Mouse (Mus musculus): Measurements from ENCODE around the gene Mansc1. TPM values are rescaled to one million over a fixed set of nuclear protein-coding genes. Genes with fewer than 3 reads are reported as not detected.
A peak's percentile ranks its signal among the peaks of the same experiment; 100 is the strongest.

Mansc1 gene
- total RNA-seq, 2 experiments from 2014 or later: 0.98 to 1.1 TPM

DNA sequence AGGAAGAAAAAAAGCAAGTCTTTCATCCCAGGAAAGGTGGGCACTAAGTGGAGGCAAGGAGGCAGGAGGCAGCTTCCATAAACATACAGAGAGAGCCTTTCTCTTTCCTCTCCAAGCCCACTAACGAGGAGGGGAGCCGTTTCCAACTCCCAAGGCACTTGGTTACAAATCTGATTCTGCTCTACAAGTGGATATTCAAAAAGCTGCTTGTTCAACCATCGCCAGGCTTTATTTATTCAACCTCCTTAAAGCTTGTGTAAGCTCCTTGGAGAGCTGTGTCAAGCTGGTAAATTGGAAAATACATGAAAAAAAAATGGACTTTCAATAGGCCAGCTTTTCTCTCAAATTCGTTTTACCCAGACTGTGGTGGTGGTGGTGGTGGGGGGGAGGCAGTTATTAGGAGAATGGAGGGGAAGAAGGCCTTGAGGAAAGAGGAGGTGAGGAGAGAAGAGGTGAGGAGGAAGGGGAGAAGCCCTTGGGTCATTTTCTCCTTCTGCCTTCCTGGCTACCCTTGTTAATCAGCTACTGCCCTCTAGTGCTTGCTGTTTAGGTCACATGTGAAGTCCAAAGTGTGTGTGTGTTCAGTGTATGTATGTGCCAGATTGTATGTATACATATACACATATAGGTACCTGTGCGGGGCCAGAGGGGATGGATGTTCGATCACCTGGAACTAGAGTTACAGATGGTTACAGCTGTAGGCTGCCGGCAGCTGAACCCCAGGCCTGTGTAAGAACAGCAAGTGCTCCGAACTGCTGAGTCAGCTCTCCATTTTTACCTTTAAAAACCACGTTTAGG is 25.1 kb downstream of the Mansc1 start:
- peak; percentile 75 for TF ChIP-seq CTCF (IDR thresholded peaks at IDR 0.05)
- peak overlapping the region; percentile 13; the same call in 1 of the 2 replicates for H3K27ac ChIP-seq
- H3K4me3 ChIP-seq: no peak overlapping the region
- intact Hi-C loops (cut with DNase I): loop anchor here (2.0 to 5.0 kb wide), 2 partner anchors 140 to 182 kb away; no protein-coding TSS in a partner anchor
- DNase-seq: no peak

DNA sequence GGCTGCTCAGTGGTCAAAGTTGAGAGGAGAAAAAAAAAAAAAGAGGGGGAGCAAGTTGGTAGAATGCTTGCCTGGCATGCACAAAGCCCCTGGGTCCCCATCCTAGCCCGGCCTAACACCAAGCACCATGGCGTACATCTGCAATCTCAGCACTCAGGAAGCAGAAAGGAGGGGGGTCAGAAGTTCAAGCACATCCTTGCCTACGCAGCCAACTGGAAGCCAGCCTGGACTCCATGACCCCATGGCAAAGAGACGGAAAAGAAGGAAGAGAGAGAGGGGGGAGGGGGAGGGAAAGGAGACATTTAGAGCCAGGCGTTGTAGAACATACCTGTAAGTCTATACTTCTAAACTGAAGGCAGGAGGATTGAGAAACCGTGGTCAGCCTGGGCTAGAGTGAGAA is 25.7 kb downstream of the Mansc1 start:
- TF ChIP-seq CTCF (IDR thresholded peaks at IDR 0.05): no peak
- H3K27ac ChIP-seq: peak overlapping the region; percentile 13; the same call in 1 of the 2 replicates
- intact Hi-C loops (cut with DNase I): loop anchor here (2.0 to 5.0 kb wide), 2 partner anchors 139 to 182 kb away; no protein-coding TSS in a partner anchor

DNA sequence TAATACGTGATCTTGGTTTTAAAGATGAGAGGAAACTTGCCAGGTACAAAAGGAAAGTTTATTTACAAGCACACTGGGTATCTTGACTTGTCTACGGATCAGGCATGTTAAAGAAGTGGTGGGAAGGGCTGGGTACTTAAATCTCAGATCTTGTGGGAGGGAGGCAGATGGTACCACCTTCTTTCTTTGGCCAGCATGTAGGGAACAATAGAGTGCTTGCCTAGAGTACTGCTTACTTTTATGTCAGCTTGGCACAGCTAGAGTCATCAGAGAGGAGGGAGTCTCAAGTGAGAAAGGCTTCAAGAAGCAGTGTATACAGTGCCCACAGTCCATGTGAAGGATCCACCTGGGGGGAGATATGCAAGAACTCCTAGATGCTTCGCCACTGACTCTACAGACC is 27.1 kb downstream of the Mansc1 start:
- intact Hi-C loops (cut with DNase I): loop anchor here (5.0 kb wide), 1 partner anchor 138 kb away; no protein-coding TSS in a partner anchor
- DNase-seq: no peak
- no peak for TF ChIP-seq CTCF (IDR thresholded peaks at IDR 0.05)
- Histone ChIP-seq H3K4me3 (no peak overlapping the region), H3K27ac (no peak overlapping the region)

More for the DNA sequence above, 25.7 kb downstream of the Mansc1 start:
- H3K4me3 ChIP-seq: no peak overlapping the region
- no peak for DNase-seq

DNA sequence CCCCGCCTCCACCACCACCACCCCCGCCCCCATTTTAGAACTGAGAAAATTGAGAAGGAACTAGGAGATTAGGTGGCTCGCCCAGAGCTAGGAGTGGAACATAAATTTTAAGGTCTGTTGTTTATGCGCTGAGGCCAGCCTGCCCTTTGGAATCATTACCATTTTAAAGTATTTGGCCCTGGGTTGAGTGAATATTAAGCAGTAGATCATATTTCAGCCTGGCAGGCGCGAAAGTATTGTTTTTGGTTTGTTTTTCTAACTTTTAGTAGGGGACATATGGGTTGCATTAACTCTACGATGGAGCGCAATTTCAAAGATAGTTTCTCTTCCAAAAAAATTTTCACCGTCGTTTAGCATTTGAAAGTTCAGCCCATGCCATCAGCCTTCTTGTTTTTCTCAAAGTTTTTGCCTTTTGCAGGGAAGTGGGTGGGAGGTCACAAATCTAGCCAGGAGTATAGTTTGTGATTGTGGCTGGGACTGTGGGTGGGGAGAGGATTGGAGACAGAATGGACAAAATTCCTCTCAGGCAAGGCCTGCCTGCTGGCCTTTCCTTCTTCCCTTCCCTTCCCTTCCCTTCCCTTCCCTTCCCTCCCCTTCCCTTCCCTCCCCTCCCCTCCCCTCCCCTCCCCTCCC is 29.8 kb downstream of the Mansc1 start:
- no peak overlapping the region for H3K4me3 ChIP-seq
- intact Hi-C loops (cut with DNase I): no loop called here
- TF ChIP-seq CTCF (IDR thresholded peaks at IDR 0.05): no peak
- DNase-seq: no peak
- H3K27ac ChIP-seq: peak overlapping the region; percentile 76

GRCm38 (mm10) chr6:134601766-134602165 is 30.5 kb downstream of the Mansc1 start:
- DNase-seq: peak; percentile 36
- Histone ChIP-seq H3K27ac (peak overlapping the region; percentile 76), H3K4me3 (peak overlapping the region; percentile 13; the same call in 1 of the 2 replicates)
- TF ChIP-seq CTCF (IDR thresholded peaks at IDR 0.05): no peak
- intact Hi-C loops (cut with DNase I): no loop called here

GRCm38 (mm10) chr6:134601130-134601529 is 31.2 kb downstream of the Mansc1 start:
- no peak for TF ChIP-seq CTCF (IDR thresholded peaks at IDR 0.05)
- intact Hi-C loops (cut with DNase I): no loop called here

GRCm38 (mm10) chr6:134599239-134599638 is 33.0 kb downstream of the Mansc1 start:
- no peak overlapping the region for H3K27ac ChIP-seq
- no peak for TF ChIP-seq CTCF (IDR thresholded peaks at IDR 0.05)
- intact Hi-C loops (cut with DNase I): no loop called here
- no peak for DNase-seq
- no peak overlapping the region for H3K4me3 ChIP-seq

More at GRCm38 (mm10) chr6:134601130-134601529, 31.2 kb downstream of the Mansc1 start:
- H3K27ac ChIP-seq: peak overlapping the region; percentile 76
- no peak overlapping the region for H3K4me3 ChIP-seq
- DNase-seq: no peak

GRCm38 (mm10) chr6:134597651-134598229 is 34.5 kb downstream of the Mansc1 start:
- DNase-seq: no peak
- Histone ChIP-seq H3K4me3 (no peak overlapping the region), H3K27ac (no peak overlapping the region)
- intact Hi-C loops (cut with DNase I): no loop called here
- TF ChIP-seq CTCF (IDR thresholded peaks at IDR 0.05): no peak

- Histone ChIP-seq H3K4me3 (peak overlapping the region; percentile 53), H3K27ac (no peak overlapping the region)
- peak; percentile 39 for DNase-seq
- intact Hi-C loops (cut with DNase I): loop anchor here (2.0 kb wide), 1 partner anchor 20 kb away; no protein-coding TSS in a partner anchor
- no peak for TF ChIP-seq CTCF (IDR thresholded peaks at IDR 0.05)
Observed at GRCm38 (mm10) chr6:134594569-134595442, 37.5 kb downstream of the Mansc1 start.

DNA sequence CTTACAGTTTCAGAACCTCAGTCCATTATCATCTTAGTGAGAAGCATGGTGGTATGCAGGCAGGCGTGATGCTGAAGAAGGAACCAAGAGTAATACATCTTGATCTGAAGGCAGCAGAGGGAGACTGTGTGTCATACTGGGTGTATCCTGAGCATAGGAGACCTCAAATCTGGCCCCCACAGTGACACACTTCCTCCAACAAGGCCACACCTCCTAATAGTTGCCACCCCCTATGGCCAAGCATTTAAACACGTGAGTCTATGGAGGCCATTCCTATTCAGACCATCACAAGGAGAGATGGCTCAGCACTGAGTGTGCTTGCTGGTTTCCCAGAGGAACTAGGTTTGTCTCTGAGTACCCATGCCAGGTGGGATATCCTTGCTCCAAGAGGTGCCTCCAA is 40.7 kb downstream of the Mansc1 start:
- DNase-seq: no peak
- no peak for TF ChIP-seq CTCF (IDR thresholded peaks at IDR 0.05)
- Histone ChIP-seq H3K4me3 (no peak overlapping the region), H3K27ac (no peak overlapping the region)
- intact Hi-C loops (cut with DNase I): no loop called here

GRCm38 (mm10) chr6:134586241-134586640 is 46.0 kb downstream of the Mansc1 start:
- Histone ChIP-seq H3K4me3 (no peak overlapping the region), H3K27ac (no peak overlapping the region)
- intact Hi-C loops (cut with DNase I): no loop called here
- DNase-seq: no peak
- TF ChIP-seq CTCF (IDR thresholded peaks at IDR 0.05): no peak

DNA sequence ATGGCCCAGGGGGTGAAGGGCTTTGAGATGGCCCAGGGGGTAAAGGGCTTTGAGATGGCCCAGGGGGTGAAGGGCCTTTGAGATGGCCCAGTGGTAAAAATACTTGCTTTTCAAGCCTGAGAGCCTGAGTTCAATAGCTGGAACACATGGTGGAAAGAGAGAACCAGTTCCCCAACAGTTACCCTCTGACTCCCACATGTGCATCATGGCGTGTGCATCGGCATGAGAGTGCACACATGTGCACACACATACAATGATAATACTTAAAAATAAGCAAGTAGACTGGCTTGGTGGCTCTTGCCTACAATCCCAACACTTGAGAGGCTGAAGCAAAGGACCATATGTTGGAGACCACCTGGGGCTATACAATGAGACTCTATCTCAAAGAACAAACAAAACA is 47.7 kb downstream of the Mansc1 start:
- Histone ChIP-seq H3K27ac (no peak overlapping the region), H3K4me3 (no peak overlapping the region)
- DNase-seq: no peak
- intact Hi-C loops (cut with DNase I): no loop called here
- no peak for TF ChIP-seq CTCF (IDR thresholded peaks at IDR 0.05)

Data from gastrocnemius, adult 2 months (tissue).